Mouse (Mus musculus) small intestine, adult 2 months (tissue): ENCODE measurements around the gene Glud1.

Source experiments
- CTCF ChIP-seq: fragments of 200-500 bp; IDR thresholded peaks from 2 replicates; pipeline ENCODE4 v1.5.1; 2012; ENCODE audit warnings: low read depth, mild to moderate bottlenecking, control low read depth, inconsistent platforms, low read length, moderate library complexity, mixed read lengths; ENCODE audit not compliant: insufficient replicate concordance, insufficient read length; ENCODE audit errors: extremely low read depth
- POLR2A ChIP-seq: fragments of 200-500 bp; IDR thresholded peaks from 2 replicates; pipeline ENCODE4 v1.6.1; 2012; ENCODE audit warnings: low read depth, mild to moderate bottlenecking, control low read depth, inconsistent platforms, low read length, moderate library complexity

GRCm38 (mm10) chr14:34279726-34280125, 30.8 kb upstream of the Glud1 start:
- TF ChIP-seq CTCF: no peak
- no peak for TF ChIP-seq POLR2A
